Mouse (Mus musculus) CD4-positive helper T cell, adult 2 months (primary cell): ENCODE data around the gene Olfr1224-ps1.
"Not testable (repeated sequence)": the region's sequence is repeated elsewhere in the genome, so short reads cannot be mapped to it uniquely, and the experiment has no call there.

Experiments used
- DNase-seq: peaks from one replicate; pipeline ENCODE4 v3.0.0-alpha.2; 2012; ENCODE audit warnings: low read depth, missing footprints, low spot score

The Olfr1224-ps1 gene

DNA sequence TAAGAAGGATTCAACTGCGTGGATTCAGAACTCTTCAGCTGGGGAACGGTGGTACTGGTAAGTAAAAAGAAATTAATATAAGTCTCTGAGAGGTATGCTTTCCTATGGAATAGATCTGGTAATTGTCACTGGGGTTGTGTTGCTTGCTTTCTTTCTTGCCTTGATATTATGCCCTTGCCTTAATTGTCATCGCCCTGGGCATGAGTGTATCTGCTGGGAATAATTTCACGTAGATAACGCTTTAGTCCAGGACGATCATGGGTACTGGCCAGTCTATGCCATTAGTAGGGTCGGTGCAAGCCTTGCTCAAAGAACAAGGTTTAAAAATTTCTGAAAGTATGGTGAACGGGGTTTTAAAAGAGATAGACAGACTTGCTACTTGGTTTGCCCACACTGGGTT lies at the start of gene Olfr1224-ps1:
TSS of gene Olfr1224-ps1 (minus strand) at position 101 of the 400 bp plus-strand sequence.
- DNase-seq = not testable (repeated sequence)

DNA sequence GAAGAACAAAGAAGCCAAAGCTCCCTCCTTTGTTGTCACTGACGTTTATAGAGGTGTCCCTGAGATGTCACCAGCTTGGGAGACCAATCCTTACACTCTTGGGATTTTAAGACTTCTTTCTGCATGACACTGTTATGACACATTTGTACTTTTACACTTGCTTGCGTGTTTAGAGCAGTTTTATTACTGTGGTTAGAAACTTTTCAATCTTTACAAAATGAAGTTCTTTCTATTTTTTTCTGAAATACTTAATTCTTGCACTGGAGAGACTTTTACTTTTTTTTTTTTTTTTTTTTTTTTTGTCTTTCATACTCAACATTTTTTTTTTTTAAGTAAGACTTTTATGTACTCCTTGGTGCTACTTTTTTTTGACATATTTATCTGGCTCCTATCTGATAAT lies 36.1 kb upstream of the Olfr1224-ps1 start, which contains the start of gene Olfr1226:
TSS of gene Olfr1226 (minus strand) at position 101 of the 400 bp plus-strand sequence.
- DNase-seq = no peak

DNA sequence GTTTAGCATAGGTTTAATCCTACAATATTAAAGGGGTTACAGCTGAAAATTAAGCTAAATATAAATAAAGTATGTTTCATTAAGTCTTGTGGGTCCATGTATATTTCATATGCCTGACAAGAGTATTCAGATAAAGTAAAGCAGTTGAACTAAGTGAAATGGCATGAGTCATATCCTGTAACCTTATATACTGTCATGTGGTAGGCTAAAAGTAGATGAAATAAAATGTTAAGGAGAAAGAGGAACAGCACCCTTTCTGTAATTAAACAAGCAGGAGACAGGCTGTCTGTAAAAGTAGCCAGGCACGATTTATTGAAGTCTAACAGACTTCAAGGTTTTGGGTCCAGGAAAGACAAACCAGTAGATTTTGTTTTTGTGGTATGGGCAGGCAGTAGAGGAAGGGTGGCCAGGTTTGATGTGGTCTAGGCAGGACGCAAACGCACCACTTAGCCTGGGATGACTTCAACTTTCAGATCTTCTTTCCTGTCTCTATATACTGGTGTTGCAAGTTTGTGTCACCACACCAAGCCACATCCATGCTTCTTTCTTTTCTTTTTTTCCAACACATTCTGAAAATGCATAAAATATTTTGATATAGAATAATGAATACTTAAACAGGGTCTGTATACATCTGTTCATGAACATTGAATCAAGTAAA lies 32.6 kb upstream of the Olfr1224-ps1 start:
- DNase-seq = no peak

DNA sequence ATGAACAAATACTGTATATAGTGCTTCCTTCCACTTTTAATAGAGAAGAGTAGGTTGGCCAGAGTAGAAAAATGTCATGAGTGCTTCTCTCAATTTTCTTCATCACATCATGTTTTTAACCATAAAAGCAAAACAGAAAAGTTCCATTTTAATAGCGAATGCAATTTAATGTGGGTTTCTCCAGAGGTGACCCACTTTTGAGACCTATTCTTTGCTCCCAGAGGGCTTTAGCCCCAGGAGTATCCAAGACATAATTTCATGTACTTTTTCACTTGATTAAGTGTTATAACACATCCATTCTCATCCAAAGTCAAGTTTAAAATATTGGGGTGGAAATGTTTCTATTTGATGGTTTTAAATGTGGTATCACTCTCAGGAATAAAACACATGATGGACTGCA lies 10.7 kb upstream of the Olfr1224-ps1 start, which contains the start of gene Olfr1225:
TSS of gene Olfr1225 (minus strand) at position 101 of the 400 bp plus-strand sequence.
- DNase-seq = no peak

DNA sequence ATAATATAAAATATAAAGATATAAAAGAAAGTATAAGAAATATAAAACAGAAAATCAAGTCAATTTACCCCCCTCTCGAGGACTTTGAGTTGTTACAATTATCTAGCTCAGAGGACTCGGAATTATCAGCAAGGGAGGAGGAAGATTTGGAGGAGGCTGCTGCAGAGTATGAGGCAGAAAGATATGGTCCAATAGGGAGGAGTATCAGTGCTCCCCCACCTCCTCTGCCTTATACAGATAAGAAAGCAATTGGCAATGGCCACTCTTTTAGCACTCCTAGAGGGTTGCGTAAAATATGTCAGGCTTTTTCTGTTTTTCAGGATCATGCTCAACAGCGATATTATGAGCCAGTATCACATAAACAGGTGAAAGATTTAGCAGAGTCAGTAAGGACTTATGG lies 820 bp upstream of the Olfr1224-ps1 start:
- not testable (repeated sequence) for DNase-seq

DNA sequence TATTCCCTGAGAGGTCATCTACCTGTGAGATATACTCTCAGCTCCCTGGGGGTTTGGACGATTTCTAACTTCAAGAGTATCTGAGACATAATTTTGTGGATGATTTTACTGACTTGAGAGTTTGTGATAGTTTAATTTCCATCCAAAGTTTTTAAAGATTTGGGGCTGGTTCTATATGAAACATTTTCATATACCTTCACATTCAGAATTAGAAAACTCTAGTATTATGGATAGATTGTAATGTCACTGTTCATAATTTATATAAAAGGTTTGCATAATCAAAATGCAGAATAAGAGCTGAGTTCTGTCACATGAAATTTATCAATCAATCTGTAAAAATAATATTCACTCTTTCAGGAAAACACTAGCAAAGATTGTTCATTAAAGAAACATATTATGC lies 12.4 kb downstream of the Olfr1224-ps1 start, which contains the start of gene Olfr1223:
TSS of gene Olfr1223 (minus strand) at position 101 of the 400 bp plus-strand sequence.
- DNase-seq = no peak

DNA sequence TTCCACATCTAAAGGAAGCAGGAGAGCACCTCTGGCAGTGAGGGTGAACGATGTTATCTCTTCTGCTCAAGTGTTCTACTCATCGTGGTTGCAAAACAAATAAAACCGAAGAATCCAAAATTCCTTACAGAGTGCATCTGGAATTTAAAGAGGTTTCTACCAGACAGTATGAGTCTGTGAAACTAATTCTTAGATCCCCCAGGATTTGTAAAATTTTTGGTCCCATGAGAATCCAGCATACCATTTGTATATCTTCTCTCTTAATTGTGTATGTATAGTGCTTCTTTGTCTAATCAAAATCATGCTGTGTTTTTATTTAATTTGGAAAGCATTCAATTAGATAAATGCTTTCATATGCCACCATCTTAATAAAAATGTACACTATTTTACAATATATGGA lies 30.9 kb downstream of the Olfr1224-ps1 start, which contains the start of gene Olfr1222:
TSS of gene Olfr1222 (minus strand) at position 101 of the 400 bp plus-strand sequence.
- DNase-seq = no peak

DNA sequence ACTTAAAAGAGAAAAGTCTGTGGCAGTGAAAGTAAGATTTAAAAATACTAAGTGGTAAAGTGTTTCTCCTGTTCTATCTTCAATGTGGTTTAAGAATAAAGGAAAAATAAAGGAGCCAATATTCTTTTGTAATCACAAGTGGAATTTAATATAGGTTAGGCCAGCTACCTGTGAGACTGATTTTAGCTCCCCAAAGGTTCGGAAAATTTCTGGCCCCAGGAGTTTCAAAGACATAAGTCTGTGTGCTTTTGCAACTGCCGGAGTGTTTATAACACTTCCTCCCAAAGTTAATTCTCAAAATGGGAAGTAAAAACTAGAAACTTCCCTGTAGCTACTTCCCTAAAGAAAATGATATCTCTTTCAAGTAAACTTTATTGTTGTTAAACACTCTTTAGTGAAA lies 46.7 kb downstream of the Olfr1224-ps1 start, which contains the start of gene Olfr1221:
TSS of gene Olfr1221 (minus strand) at position 101 of the 400 bp plus-strand sequence.
- no peak for DNase-seq

DNA sequence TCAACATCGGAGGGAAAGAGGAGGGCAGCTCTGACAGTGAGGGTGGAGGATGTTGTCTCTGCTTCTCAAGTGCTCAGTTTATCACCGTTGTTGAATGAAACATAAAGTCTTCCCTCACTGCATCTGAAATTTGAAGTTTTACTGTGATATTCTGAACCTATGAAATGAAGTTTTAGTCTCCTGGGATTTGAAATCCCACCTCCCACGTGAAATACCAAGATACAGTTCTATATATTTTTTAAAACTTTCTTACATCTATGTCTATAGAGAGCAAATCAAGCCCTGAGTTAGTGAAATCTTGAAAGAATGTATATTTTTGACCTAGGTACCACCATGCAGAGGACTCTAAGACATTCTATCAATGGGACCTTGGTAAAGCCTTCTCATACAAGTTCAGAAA lies 57.2 kb downstream of the Olfr1224-ps1 start, which contains the start of gene Olfr1220:
TSS of gene Olfr1220 (minus strand) at position 101 of the 400 bp plus-strand sequence.
- DNase-seq = no peak

DNA sequence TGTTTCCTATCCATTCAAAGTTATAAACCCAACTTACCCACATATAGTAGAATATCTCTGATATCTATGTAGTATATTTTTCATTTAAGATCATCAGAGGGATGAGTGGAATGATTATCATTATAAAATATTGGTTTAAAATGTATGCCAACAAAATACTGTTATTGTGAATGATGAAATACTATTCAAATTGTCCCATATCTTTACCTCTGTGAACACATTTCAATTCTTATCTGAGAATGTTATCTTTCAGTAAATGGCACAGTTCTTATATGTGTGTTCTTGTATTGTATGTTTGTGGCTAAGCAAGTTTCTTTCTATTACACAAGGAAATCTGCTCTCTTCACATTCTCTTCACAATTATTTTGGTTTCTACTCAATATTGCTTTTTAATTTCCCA lies 58.2 kb downstream of the Olfr1224-ps1 start:
- no peak for DNase-seq
